ENCODE assay signal across 8 mouse cellular contexts in the genomic region with DNA sequence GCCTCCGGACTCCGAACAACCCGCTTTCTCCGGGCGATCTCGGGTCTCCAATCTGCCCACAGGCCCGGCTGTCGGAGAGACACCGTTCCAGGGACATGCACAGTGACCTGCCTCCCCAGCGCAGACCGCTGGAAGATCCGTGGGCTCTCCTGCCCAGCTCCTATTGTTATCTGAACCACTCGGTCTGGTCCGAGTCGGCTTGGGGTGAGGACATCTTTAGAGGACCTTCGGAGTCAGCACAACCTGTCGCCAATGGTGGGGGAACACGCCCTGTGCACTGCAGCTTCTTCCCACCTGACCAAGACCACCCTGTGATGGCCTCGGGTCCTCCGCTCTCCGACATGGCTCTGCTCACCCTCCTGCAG. TPM values are rescaled to one million over a fixed set of nuclear protein-coding genes. Genes with fewer than 3 reads are reported as not detected.
DNase-seq lines count a peak whose midpoint lies in the region; ATAC-seq and TF ChIP-seq lines count a peak whose summit lies in the region.

No protein-coding gene starts in this region.

- H3K4me3 ChIP-seq in kidney, postnatal 0 days (replicated peaks; ENCODE audit: low read depth, low read length) = peak overlapping the region; percentile 34
- H3K4me3 ChIP-seq in forebrain, embryonic 12.5 days (replicated peaks) = peak overlapping the region; percentile 41
- peak overlapping the region; percentile 51 for H3K4me3 ChIP-seq in limb, embryonic 10.5 days
- H3K4me3 ChIP-seq in neural tube, embryonic 12.5 days = peak overlapping the region; percentile 37

- 0 out of 2 replicates have a peak, but pooled peaks cover 4% of the 10 kb centered on the region for H3K4me1 ChIP-seq in kidney, postnatal 0 days (replicated peaks; ENCODE audit: insufficient read depth, low read length)
- peaks cover 17% of the 10 kb centered on the region for H3K4me1 ChIP-seq in forebrain, embryonic 12.5 days
- peaks cover 17% of the 10 kb centered on the region for H3K4me1 ChIP-seq in limb, embryonic 10.5 days
- peaks cover 9% of the 10 kb centered on the region for H3K4me1 ChIP-seq in neural tube, embryonic 12.5 days

- H3K27ac ChIP-seq in kidney, postnatal 0 days = no peak overlapping the region
- H3K27ac ChIP-seq in forebrain, embryonic 12.5 days = no peak overlapping the region
- H3K27ac ChIP-seq in limb, embryonic 10.5 days = 0 out of 2 replicates have a peak overlapping the region, but pooled peaks have one; percentile 46
- H3K27ac ChIP-seq in neural tube, embryonic 12.5 days = no peak overlapping the region

- WGBS in kidney, postnatal 0 days = 20% methylated on average over 21 of the region's 21 CpGs
- 23% methylated on average over 21 of the region's 21 CpGs for WGBS in forebrain, embryonic 12.5 days
- WGBS in limb, embryonic 10.5 days = 22% methylated on average over 21 of the region's 21 CpGs
- WGBS in neural tube, embryonic 12.5 days = 25% methylated on average over 21 of the region's 21 CpGs

- 0 out of 2 replicates have a peak, but pooled peaks have one; percentile 17 for ATAC-seq in kidney, postnatal 0 days (replicated peaks; ENCODE audit: low FRiP score, low read depth)
- ATAC-seq in forebrain, embryonic 12.5 days (ENCODE audit: low FRiP score) = 0 out of 2 replicates have a peak, but pooled peaks have one; percentile 18
- ATAC-seq in neural tube, embryonic 12.5 days (ENCODE audit: low FRiP score, low read depth) = no peak
- ATAC-seq in erythroid progenitor cell, adult 5-6 weeks (replicated peaks; ENCODE audit: low FRiP score, poor library complexity, severe bottlenecking) = no peak

- TF ChIP-seq CTCF in kidney, postnatal 0 days (IDR thresholded peaks at IDR 0.05; ENCODE audit: low read depth) = no peak

- no peaks in the 10 kb centered on the region for H3K9me3 ChIP-seq in kidney, postnatal 0 days (replicated peaks; ENCODE audit: low read length)
- peaks cover 2% of the 10 kb centered on the region; the same call in 1 of the 2 replicates for H3K9me3 ChIP-seq in forebrain, embryonic 12.5 days
- no peaks in the 10 kb centered on the region for H3K9me3 ChIP-seq in limb, embryonic 10.5 days (replicated peaks)
- H3K9me3 ChIP-seq in neural tube, embryonic 12.5 days = no peaks in the 10 kb centered on the region

- DNase-seq in kidney, postnatal 0 days (ENCODE audit: low spot score) = peak; percentile 15
- no peak for DNase-seq in kidney, postnatal 14 days
- DNase-seq in limb, embryonic 10.5 days (ENCODE audit: low spot score) = no peak
- no peak for DNase-seq in retina, postnatal 1 day
- DNase-seq in layer of hippocampus, postnatal 14 days (ENCODE audit: low spot score in 2 of 2) = no peak

- no peaks in the 10 kb centered on the region for H3K36me3 ChIP-seq in kidney, postnatal 0 days (ENCODE audit: insufficient read depth, low read length)
- H3K36me3 ChIP-seq in forebrain, embryonic 12.5 days (replicated peaks) = no peaks in the 10 kb centered on the region
- H3K36me3 ChIP-seq in limb, embryonic 10.5 days = no peaks in the 10 kb centered on the region
- no peaks in the 10 kb centered on the region for H3K36me3 ChIP-seq in neural tube, embryonic 12.5 days

- H3K9ac ChIP-seq in kidney, postnatal 0 days (ENCODE audit: low read depth, low read length) = 0 out of 2 replicates have a peak overlapping the region, but pooled peaks have one; percentile 27
- peak overlapping the region; percentile 52; the same call in 1 of the 2 replicates for H3K9ac ChIP-seq in forebrain, embryonic 12.5 days
- peak overlapping the region; percentile 53 for H3K9ac ChIP-seq in neural tube, embryonic 12.5 days

- peaks cover 4% of the 10 kb centered on the region; the same call in 1 of the 2 replicates for H3K27me3 ChIP-seq in kidney, postnatal 0 days (ENCODE audit: insufficient read depth, low read length)
- H3K27me3 ChIP-seq in forebrain, embryonic 12.5 days = peaks cover 27% of the 10 kb centered on the region
- H3K27me3 ChIP-seq in limb, embryonic 10.5 days (ENCODE audit: low read depth, poor library complexity, severe bottlenecking) = peaks cover 40% of the 10 kb centered on the region
- peaks cover 17% of the 10 kb centered on the region for H3K27me3 ChIP-seq in neural tube, embryonic 12.5 days (replicated peaks)

- H3K4me2 ChIP-seq in kidney, postnatal 0 days (ENCODE audit: low read length) = peak overlapping the region; percentile 60
- peak overlapping the region; percentile 72 for H3K4me2 ChIP-seq in forebrain, embryonic 12.5 days
- peak overlapping the region; percentile 81 for H3K4me2 ChIP-seq in neural tube, embryonic 12.5 days (replicated peaks)

RNA-seq across cellular contexts. Expression of a gene that starts 35.4 kb away (rescaled TPM):
- 0.29 TPM in 2 replicates for polyA plus RNA-seq in kidney, postnatal 0 days (2015; fragmentation: Nextera tagmentation; extraction: Ambion mirVana)
- 0.05 TPM in 1 of 2 replicates, not detected in the other for polyA plus RNA-seq in forebrain, embryonic 12.5 days (2016; fragmentation: Nextera tagmentation; extraction: Ambion mirVana)
- polyA plus RNA-seq in limb, embryonic 10.5 days (2016; fragmentation: Nextera tagmentation; extraction: Ambion mirVana) = not detected in 2 replicates
- 0.05 and 0.09 TPM in 2 replicates for polyA plus RNA-seq in neural tube, embryonic 12.5 days (2016; fragmentation: Nextera tagmentation; extraction: Ambion mirVana)
- under 1 TPM; 0.09 to 0.21 TPM for total RNA-seq in layer of hippocampus, postnatal 14 days (2021)
- 0.36 and 0.84 TPM in 2 replicates for total RNA-seq in erythroid progenitor cell, adult 5-6 weeks (2015; ENCODE audit: low replicate concordance)
- total RNA-seq in erythroid progenitor cell, adult 5-6 weeks (2017; ENCODE audit: low replicate concordance) = 0.38 and 0.90 TPM in 2 replicates

Comparison
In these comparisons a context has a peak if more than half of its experiments do, and no peak if none do; other contexts are left out.
1. ATAC-seq: peak in kidney, postnatal 0 days (single experiment) and forebrain, embryonic 12.5 days (single experiment); none in neural tube, embryonic 12.5 days (single experiment) and erythroid progenitor cell, adult 5-6 weeks (single experiment).
2. Peak in every context shown above with its lines, with median percentiles within 50 percentile points of each other: H3K4me2 ChIP-seq, H3K4me3 ChIP-seq and H3K9ac ChIP-seq.